Mouse (Mus musculus): ENCODE results near the gene Vcl. TPM values are rescaled to one million over a fixed set of nuclear protein-coding genes. Genes with fewer than 3 reads are reported as not detected.

Vcl gene
- total RNA-seq, 2 experiments from 2014 or later: 32.4 to 45.3 TPM

DNA sequence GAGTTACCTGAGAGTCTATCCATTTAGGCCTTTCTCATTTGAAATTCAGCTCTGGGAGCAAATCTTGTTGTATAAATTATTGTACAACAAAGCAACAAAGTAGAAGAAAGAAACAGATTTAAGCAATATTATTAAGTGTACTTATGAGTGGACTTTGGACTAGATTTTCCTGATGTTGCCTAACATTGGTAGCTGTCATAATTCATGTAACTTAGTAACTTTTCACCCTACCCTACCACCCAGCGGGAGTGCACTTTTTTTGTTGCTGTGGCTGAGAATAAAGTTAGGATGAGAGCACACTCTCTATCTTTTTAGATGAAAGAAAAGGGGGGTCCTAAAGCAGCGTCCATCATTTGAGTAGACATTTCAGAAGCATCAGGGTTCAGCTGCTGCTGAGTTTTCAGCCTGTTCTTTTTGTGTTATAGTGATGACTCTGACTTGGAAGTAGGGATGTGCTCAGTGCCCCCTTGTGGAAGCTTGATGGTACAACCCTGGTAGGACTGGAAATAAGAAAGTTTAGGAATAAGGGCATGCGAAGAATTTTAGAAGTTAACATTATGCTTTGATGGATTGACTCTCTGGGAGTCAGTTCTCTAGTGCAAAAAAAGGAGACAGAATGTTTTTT lies 64.0 kb downstream of the Vcl start:
- peak; percentile 73 for ATAC-seq (replicated peaks; ENCODE audit: low FRiP score, poor library complexity, severe bottlenecking)

DNA sequence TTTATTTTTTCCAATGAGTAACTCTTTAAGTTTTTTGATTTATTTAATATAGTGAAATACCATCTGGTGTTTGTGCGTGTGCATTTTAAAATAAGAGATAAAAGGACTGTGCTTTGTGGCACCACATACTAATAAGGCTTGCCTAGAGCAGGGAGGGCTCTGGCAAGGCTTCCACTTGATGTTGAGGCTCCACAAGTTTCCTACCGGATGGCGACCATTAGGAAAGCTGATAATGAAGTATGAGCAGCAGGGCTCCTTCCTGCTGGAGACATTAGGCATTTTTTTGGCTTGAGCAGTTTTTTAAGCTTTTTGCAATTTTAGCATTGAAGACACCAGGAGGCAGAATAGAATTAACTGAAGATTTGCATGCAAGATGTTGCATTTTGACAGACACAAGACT lies 65.3 kb downstream of the Vcl start:
- ATAC-seq (replicated peaks; ENCODE audit: low FRiP score, poor library complexity, severe bottlenecking): no peak

GRCm38 (mm10) chr14:20995497-20995896 lies 66.3 kb downstream of the Vcl start:
- no peak for ATAC-seq (replicated peaks; ENCODE audit: low FRiP score, poor library complexity, severe bottlenecking)

DNA sequence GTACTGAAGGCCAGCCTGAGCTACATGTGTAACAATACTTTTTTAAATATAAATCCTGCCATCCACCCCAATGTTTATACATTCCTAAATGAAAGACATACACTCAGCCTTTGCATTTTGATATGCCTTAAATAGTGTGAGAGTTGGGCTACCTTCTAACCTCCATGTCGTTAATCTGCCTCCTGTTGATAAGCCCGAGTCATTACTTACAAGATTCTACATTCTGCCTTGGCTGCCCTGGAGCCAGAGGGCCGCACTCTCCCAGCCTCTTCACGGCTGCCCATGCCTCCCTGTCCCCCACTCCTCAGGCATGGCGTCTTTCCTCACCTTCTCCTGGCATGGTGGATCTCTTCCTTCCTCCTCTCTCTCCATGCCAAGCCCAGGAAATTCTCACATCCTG lies 67.2 kb downstream of the Vcl start:
- no peak for ATAC-seq (replicated peaks; ENCODE audit: low FRiP score, poor library complexity, severe bottlenecking)

DNA sequence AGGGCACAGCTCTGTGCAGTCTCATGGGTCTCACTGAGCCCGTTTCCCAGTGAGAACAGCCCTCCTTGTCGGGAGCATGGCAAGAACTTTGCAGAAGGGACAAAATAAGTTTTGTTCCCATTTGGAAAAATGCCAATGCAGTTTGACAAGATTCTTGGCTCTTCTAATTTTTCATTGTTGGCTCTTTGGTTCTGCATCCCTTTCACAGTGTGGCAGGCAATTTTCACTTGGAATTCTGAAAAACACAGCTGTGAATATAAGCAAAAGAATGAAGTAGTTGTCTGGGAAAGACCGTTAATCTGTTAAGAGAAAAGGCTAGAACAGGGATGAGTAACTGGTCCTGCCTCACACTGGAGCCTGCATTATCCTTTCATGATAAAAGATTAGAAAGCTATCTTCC lies 68.3 kb downstream of the Vcl start:
- no peak for ATAC-seq (replicated peaks; ENCODE audit: low FRiP score, poor library complexity, severe bottlenecking)

- no peak for ATAC-seq (replicated peaks; ENCODE audit: low FRiP score, poor library complexity, severe bottlenecking)
These were observed 70.4 kb downstream of the Vcl start for GRCm38 (mm10) chr14:20999617-21000016.

- no peak for ATAC-seq (replicated peaks; ENCODE audit: low FRiP score, poor library complexity, severe bottlenecking)
These were observed 84.7 kb downstream of the Vcl start for GRCm38 (mm10) chr14:21013800-21014334.

DNA sequence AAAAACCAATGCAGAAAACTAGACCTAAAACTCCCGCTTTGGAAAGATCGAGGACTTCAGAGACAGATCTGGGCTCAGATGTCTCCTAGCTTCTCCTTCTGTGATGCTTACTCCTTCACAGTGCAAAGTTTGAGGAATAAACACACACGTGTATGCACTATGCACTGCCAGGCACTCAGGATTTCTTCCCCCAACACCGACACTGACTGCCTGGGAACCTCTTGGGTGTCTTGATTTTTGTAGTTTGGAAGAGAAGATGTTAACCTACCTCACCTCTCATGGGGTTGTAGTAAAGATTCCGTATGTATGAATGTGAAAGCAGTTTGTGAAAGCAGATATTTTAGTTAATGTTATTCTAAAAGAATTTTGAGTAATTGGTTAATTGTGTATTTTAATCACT lies 88.7 kb downstream of the Vcl start:
- ATAC-seq (replicated peaks; ENCODE audit: low FRiP score, poor library complexity, severe bottlenecking): no peak

DNA sequence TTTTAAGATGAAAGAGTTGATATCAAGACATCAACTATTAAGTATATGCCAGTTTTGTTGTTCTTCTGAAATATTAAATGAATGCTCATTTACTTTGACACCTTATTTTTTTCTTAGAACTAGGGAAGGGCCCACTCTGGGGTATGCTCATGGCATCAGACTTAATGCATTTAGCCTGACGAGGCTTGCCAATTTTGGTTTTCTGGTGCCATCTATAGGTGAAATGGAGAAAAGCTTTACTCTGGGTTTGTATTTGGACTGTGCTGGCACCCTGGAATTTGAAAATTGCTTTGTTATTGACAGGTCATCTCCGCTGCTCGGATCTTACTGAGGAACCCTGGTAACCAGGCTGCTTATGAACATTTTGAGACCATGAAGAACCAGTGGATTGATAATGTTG lies 89.8 kb downstream of the Vcl start:
- ATAC-seq (replicated peaks; ENCODE audit: low FRiP score, poor library complexity, severe bottlenecking): peak; percentile 63; the same call in 1 of the 2 replicates

DNA sequence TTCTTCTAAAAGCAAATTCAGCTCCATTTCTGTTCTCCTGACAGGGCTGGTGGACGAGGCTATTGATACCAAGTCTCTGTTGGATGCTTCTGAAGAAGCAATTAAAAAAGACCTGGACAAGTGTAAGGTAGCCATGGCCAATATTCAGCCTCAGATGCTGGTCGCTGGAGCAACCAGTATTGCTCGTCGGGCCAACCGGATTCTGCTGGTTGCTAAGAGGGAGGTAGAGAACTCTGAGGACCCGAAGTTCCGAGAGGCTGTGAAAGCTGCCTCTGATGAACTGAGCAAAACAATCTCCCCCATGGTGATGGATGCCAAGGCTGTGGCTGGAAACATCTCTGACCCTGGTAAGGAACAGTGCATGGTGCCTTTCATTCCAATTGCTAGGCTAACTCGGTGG lies 91.2 kb downstream of the Vcl start:
- ATAC-seq (replicated peaks; ENCODE audit: low FRiP score, poor library complexity, severe bottlenecking): no peak

GRCm38 (mm10) chr14:21027542-21027941 lies 98.3 kb downstream of the Vcl start:
- no peak for ATAC-seq (replicated peaks; ENCODE audit: low FRiP score, poor library complexity, severe bottlenecking)

GRCm38 (mm10) chr14:21029025-21029659 lies 99.9 kb downstream of the Vcl start:
- no peak for ATAC-seq (replicated peaks; ENCODE audit: low FRiP score, poor library complexity, severe bottlenecking)

DNA sequence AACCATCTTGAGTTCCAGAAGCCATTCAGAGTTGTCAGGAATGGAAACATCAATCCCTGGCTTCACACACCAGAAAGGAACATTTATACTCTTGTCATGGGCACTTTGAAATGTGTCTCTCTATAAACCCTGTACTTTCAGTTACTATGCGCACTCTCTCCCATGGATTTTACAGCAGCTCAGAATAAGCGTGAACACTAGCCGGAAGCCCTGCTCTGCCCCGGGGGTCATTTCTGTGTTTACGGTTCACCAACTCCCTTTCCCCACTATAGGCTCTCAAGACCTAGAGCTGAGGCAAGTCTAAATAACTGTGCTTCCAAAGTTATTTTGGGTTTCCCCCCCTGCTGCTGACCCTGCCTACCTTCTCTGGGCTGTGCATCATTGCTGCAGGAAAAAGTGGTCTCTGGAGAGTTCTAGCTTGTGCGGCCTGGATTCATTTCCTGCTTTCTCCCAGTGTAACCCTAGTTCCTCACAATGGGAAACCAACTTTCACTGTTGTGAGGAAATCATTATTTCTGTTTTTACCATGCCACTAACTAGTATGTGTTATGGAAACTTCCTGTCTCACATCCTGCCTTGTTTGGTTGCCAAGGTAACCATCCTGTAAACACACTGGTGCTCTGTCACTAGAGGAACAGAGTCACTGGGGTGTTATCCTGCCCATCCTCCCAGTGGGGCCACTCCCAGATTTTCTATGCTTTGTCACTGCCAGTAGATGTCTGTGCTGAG lies 102.7 kb downstream of the Vcl start:
- no peak for ATAC-seq (replicated peaks; ENCODE audit: low FRiP score, poor library complexity, severe bottlenecking)

DNA sequence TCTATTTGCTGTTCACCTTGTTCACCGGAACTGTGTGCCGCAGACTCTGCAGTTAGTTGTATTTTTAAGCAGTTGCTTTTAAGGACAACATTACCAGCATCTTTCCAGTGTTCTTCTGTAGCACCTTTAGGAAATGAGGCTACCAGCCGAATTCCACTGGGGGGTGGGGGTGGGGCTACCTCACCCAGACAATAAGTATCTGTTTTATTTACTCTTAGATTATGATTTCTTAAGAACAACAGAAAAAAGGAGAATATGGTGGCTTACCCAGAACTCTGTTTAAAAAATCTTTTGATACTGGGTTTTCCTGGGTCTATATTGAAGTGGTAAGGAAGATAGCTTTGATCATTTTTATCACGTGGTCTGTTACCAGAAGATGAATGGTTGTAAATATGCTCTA lies 105.1 kb downstream of the Vcl start:
- ATAC-seq (replicated peaks; ENCODE audit: low FRiP score, poor library complexity, severe bottlenecking): no peak

- ATAC-seq (replicated peaks; ENCODE audit: low FRiP score, poor library complexity, severe bottlenecking): no peak
These were observed 105.6 kb downstream of the Vcl start for GRCm38 (mm10) chr14:21034791-21035190.

DNA sequence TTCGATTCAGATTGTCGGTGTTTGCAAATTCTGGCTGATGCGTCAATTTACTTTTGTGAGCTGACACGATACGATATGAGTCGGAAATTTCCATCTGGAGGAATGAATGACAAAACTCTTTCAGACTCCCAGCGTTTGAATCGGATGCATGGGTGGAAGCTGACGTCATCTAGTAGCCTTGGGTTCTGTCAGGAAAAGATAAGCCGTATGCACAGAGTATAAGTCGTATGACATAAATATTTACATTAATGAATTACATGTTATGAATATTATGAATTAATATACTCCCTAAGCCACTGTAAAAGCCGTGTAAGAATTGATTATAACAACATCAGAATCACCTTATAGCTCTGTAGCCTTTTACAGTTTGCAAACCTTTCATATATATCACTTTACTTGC lies 109.9 kb downstream of the Vcl start:
- no peak for ATAC-seq (replicated peaks; ENCODE audit: low FRiP score, poor library complexity, severe bottlenecking)

DNA sequence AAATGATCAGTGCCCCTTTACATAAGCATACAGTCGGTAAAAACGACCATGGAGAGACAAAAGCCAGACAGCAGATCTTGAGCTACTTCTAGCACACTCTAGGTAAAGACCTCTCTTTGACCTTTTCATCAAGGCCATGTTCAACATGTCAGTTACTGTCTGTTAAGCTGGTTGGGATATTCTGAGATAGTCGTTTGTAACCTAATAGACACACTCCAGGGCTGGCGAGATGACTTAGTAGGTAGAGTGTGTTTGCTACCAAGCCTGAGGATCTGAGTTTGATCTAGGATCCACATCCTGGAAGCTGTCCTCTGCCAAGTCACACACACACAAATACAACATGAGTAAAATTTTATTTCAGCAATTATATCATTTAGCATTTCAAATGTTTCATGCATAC lies 110.4 kb downstream of the Vcl start:
- ATAC-seq (replicated peaks; ENCODE audit: low FRiP score, poor library complexity, severe bottlenecking): no peak

DNA sequence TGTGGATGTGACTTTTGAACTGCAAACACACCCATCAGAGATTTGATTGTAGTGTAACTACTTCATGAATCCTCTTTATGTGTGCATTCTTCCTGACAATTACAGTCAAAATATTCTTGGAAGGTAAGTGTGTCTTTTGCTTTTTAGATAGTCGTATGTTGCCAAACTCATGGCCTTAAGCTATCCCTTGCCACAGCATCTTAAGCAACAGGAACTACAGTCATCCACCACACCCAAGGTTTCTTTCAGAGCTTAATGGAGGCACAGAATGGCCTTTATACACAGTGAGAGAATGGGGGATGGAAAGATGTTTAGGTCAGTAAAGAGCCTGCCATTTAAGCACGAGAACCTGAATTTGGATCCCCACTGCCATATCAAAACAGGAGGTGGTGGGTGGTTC lies 118.6 kb downstream of the Vcl start:
- no peak for ATAC-seq (replicated peaks; ENCODE audit: low FRiP score, poor library complexity, severe bottlenecking)

DNA sequence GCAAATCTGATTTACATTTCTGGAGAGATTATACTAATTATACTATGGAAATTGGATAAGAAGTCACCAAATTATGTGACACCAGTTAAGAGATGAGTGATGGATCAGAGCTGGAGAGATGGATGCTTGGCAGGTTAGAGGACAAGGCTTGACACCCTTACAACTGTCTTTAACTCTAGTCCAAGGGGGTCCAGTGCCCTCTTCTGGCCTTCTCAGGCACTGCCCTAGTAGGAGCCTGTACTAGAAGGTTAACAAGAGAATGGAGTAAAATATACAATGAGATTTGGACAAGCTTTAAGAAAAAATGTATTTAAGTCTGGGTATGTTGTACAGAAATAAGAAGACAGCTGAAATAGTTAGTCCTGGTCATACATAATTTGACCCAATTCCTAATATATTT lies 119.7 kb downstream of the Vcl start:
- ATAC-seq (replicated peaks; ENCODE audit: low FRiP score, poor library complexity, severe bottlenecking): no peak

- no peak for ATAC-seq (replicated peaks; ENCODE audit: low FRiP score, poor library complexity, severe bottlenecking)
These were observed 121.5 kb downstream of the Vcl start for GRCm38 (mm10) chr14:21050734-21051133.
